Mouse (Mus musculus): ENCODE data around the gene Tulp4. TPM values are rescaled to one million over a fixed set of nuclear protein-coding genes. Genes with fewer than 3 reads are reported as not detected.

Tulp4 gene
- polyA plus RNA-seq, 1 experiment: 59.4 TPM

- Histone ChIP-seq H3K9me3 (replicated peaks; ENCODE audit: control insufficient read depth, insufficient read depth, low read length, poor library complexity, severe bottlenecking) (no peaks in the 10 kb centered on the region), H3K9ac (ENCODE audit: low read depth, poor library complexity, severe bottlenecking) (no peak overlapping the region)
- TF ChIP-seq CTCF (IDR thresholded peaks at IDR 0.05; ENCODE audit: low read depth, low read length) (no peak), POLR2A (IDR thresholded peaks at IDR 0.05; ENCODE audit: insufficient read depth, low read length) (no peak), EP300 (IDR thresholded peaks at IDR 0.05; ENCODE audit: insufficient read depth, low read depth, low read length) (no peak)
These were observed 46.7 kb downstream of the Tulp4 start for GRCm38 (mm10) chr17:6152941-6153340.

GRCm38 (mm10) chr17:6153581-6153980 is 47.3 kb downstream of the Tulp4 start:
- Histone ChIP-seq H3K9me3 (replicated peaks; ENCODE audit: control insufficient read depth, insufficient read depth, low read length, poor library complexity, severe bottlenecking) (no peaks in the 10 kb centered on the region), H3K9ac (ENCODE audit: low read depth, poor library complexity, severe bottlenecking) (no peak overlapping the region), H3K4me3 (ENCODE audit: low read depth, low read length) (no peak overlapping the region), H3K27me3 (ENCODE audit: control insufficient read depth, insufficient read depth, low read length, poor library complexity, severe bottlenecking) (no peaks in the 10 kb centered on the region), H3K36me3 (ENCODE audit: control insufficient read depth, insufficient read depth, low read length, poor library complexity, severe bottlenecking) (no peaks in the 10 kb centered on the region), H3K27ac (ENCODE audit: insufficient read depth, low read length) (no peak overlapping the region), H3K4me1 (ENCODE audit: control insufficient read depth, insufficient read depth, low read length) (no peaks in the 10 kb centered on the region)
- TF ChIP-seq POLR2A (IDR thresholded peaks at IDR 0.05; ENCODE audit: insufficient read depth, low read length): no peak
- no peak for TF ChIP-seq CTCF (IDR thresholded peaks at IDR 0.05; ENCODE audit: low read depth, low read length)
- TF ChIP-seq EP300 (IDR thresholded peaks at IDR 0.05; ENCODE audit: insufficient read depth, low read depth, low read length): no peak

More at GRCm38 (mm10) chr17:6152941-6153340, 46.7 kb downstream of the Tulp4 start:
- Histone ChIP-seq H3K4me1 (ENCODE audit: control insufficient read depth, insufficient read depth, low read length) (no peaks in the 10 kb centered on the region), H3K27ac (ENCODE audit: insufficient read depth, low read length) (no peak overlapping the region), H3K4me3 (ENCODE audit: low read depth, low read length) (no peak overlapping the region), H3K27me3 (ENCODE audit: control insufficient read depth, insufficient read depth, low read length, poor library complexity, severe bottlenecking) (no peaks in the 10 kb centered on the region), H3K36me3 (ENCODE audit: control insufficient read depth, insufficient read depth, low read length, poor library complexity, severe bottlenecking) (no peaks in the 10 kb centered on the region)

DNA sequence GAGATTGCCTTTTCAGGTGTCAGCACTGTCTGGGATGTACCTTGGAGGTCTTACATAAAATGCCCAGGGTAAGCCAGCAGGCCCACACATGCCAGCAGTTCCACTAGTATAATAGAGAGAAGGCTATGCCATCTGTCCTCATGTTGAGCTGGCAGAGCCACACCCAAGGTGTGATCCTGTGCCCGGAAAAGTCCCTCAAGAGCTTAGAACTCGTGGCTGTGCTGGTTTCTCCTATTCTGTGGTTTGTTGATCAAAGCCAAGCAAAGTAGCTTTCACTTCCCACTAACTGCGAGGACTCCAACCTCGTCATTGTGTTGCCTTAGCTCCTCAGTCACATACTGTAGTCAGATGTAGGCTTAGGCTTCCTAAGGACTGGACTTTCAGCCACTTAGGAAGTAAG is 48.1 kb downstream of the Tulp4 start:
- no peak overlapping the region for H3K9ac ChIP-seq (ENCODE audit: low read depth, poor library complexity, severe bottlenecking)
- H3K27ac ChIP-seq (ENCODE audit: insufficient read depth, low read length): no peak overlapping the region
- no peak overlapping the region for H3K4me3 ChIP-seq (ENCODE audit: low read depth, low read length)
- TF ChIP-seq EP300 (IDR thresholded peaks at IDR 0.05; ENCODE audit: insufficient read depth, low read depth, low read length): no peak
- TF ChIP-seq POLR2A (IDR thresholded peaks at IDR 0.05; ENCODE audit: insufficient read depth, low read length): no peak
- no peak for TF ChIP-seq CTCF (IDR thresholded peaks at IDR 0.05; ENCODE audit: low read depth, low read length)
- H3K4me1 ChIP-seq (ENCODE audit: control insufficient read depth, insufficient read depth, low read length): no peaks in the 10 kb centered on the region
- H3K27me3 ChIP-seq (ENCODE audit: control insufficient read depth, insufficient read depth, low read length, poor library complexity, severe bottlenecking): no peaks in the 10 kb centered on the region
- no peaks in the 10 kb centered on the region for H3K9me3 ChIP-seq (replicated peaks; ENCODE audit: control insufficient read depth, insufficient read depth, low read length, poor library complexity, severe bottlenecking)
- no peaks in the 10 kb centered on the region for H3K36me3 ChIP-seq (ENCODE audit: control insufficient read depth, insufficient read depth, low read length, poor library complexity, severe bottlenecking)

- Histone ChIP-seq H3K36me3 (ENCODE audit: control insufficient read depth, insufficient read depth, low read length, poor library complexity, severe bottlenecking) (no peaks in the 10 kb centered on the region), H3K9me3 (replicated peaks; ENCODE audit: control insufficient read depth, insufficient read depth, low read length, poor library complexity, severe bottlenecking) (no peaks in the 10 kb centered on the region), H3K27me3 (ENCODE audit: control insufficient read depth, insufficient read depth, low read length, poor library complexity, severe bottlenecking) (no peaks in the 10 kb centered on the region), H3K9ac (ENCODE audit: low read depth, poor library complexity, severe bottlenecking) (no peak overlapping the region), H3K4me1 (ENCODE audit: control insufficient read depth, insufficient read depth, low read length) (no peaks in the 10 kb centered on the region), H3K27ac (ENCODE audit: insufficient read depth, low read length) (no peak overlapping the region), H3K4me3 (ENCODE audit: low read depth, low read length) (no peak overlapping the region)
- TF ChIP-seq CTCF (IDR thresholded peaks at IDR 0.05; ENCODE audit: low read depth, low read length) (no peak), POLR2A (IDR thresholded peaks at IDR 0.05; ENCODE audit: insufficient read depth, low read length) (no peak), EP300 (IDR thresholded peaks at IDR 0.05; ENCODE audit: insufficient read depth, low read depth, low read length) (no peak)
These were observed 54.3 kb downstream of the Tulp4 start for GRCm38 (mm10) chr17:6160495-6160894.

DNA sequence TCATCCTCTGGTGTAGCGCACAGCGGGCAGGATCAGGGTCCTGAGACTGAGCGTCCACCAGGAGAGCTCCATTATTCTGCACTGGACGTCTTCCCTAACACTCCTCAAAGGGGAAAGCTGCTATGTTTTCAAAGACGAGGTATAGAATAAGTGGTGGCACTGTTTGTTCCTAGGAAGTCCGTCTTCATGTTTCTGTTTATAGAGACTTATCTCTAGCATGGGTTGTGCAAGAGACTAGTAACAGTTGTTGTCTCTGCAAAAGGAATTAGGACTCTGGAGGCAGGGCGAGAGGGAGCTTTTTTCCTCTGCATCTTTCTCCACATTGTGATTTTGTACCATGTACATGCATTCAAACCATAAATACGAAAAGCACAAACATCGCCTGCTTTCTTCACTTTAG is 55.7 kb downstream of the Tulp4 start:
- TF ChIP-seq POLR2A (IDR thresholded peaks at IDR 0.05; ENCODE audit: insufficient read depth, low read length) (no peak), CTCF (IDR thresholded peaks at IDR 0.05; ENCODE audit: low read depth, low read length) (no peak), EP300 (IDR thresholded peaks at IDR 0.05; ENCODE audit: insufficient read depth, low read depth, low read length) (no peak)
- Histone ChIP-seq H3K9me3 (replicated peaks; ENCODE audit: control insufficient read depth, insufficient read depth, low read length, poor library complexity, severe bottlenecking) (no peaks in the 10 kb centered on the region), H3K27ac (ENCODE audit: insufficient read depth, low read length) (no peak overlapping the region), H3K4me3 (ENCODE audit: low read depth, low read length) (no peak overlapping the region), H3K4me1 (ENCODE audit: control insufficient read depth, insufficient read depth, low read length) (no peaks in the 10 kb centered on the region), H3K36me3 (ENCODE audit: control insufficient read depth, insufficient read depth, low read length, poor library complexity, severe bottlenecking) (no peaks in the 10 kb centered on the region), H3K9ac (ENCODE audit: low read depth, poor library complexity, severe bottlenecking) (no peak overlapping the region), H3K27me3 (ENCODE audit: control insufficient read depth, insufficient read depth, low read length, poor library complexity, severe bottlenecking) (no peaks in the 10 kb centered on the region)

- Histone ChIP-seq H3K9me3 (replicated peaks; ENCODE audit: control insufficient read depth, insufficient read depth, low read length, poor library complexity, severe bottlenecking) (no peaks in the 10 kb centered on the region), H3K36me3 (ENCODE audit: control insufficient read depth, insufficient read depth, low read length, poor library complexity, severe bottlenecking) (no peaks in the 10 kb centered on the region), H3K4me3 (ENCODE audit: low read depth, low read length) (no peak overlapping the region), H3K27ac (ENCODE audit: insufficient read depth, low read length) (no peak overlapping the region), H3K27me3 (ENCODE audit: control insufficient read depth, insufficient read depth, low read length, poor library complexity, severe bottlenecking) (no peaks in the 10 kb centered on the region), H3K9ac (ENCODE audit: low read depth, poor library complexity, severe bottlenecking) (no peak overlapping the region), H3K4me1 (ENCODE audit: control insufficient read depth, insufficient read depth, low read length) (no peaks in the 10 kb centered on the region)
- TF ChIP-seq POLR2A (IDR thresholded peaks at IDR 0.05; ENCODE audit: insufficient read depth, low read length) (no peak), EP300 (IDR thresholded peaks at IDR 0.05; ENCODE audit: insufficient read depth, low read depth, low read length) (no peak), CTCF (IDR thresholded peaks at IDR 0.05; ENCODE audit: low read depth, low read length) (no peak)
These were observed 56.5 kb downstream of the Tulp4 start for GRCm38 (mm10) chr17:6162761-6163160.
